Mouse (Mus musculus) cortical plate, adult 2 months (tissue): ENCODE data around the gene Fstl1.

Experiments
- CTCF ChIP-seq: fragments of 200-500 bp; IDR thresholded peaks from 2 replicates; pipeline ENCODE4 v1.5.1; 2011; ENCODE audit warnings: mild to moderate bottlenecking, control low read depth, low read length; ENCODE audit not compliant: insufficient read depth; ENCODE audit errors: extremely low read depth
- POLR2A ChIP-seq: fragments of 200-500 bp; IDR thresholded peaks from 2 replicates; pipeline ENCODE4 v1.6.1; 2011; ENCODE audit warnings: mild to moderate bottlenecking, low read length, control low read depth; ENCODE audit not compliant: insufficient read depth; ENCODE audit errors: extremely low read depth

- no peak for TF ChIP-seq POLR2A
- no peak for TF ChIP-seq CTCF
Observed at GRCm38 (mm10) chr16:37801097-37801496, 24.4 kb downstream of the Fstl1 start.
